Mouse (Mus musculus): ENCODE data around the gene Aen.

Gene Aen

GRCm38 (mm10) chr7:78942544-78942943, 46.9 kb downstream of the Aen start:
- no peak for DNase-seq

- no peak for DNase-seq
These were observed 58.4 kb downstream of the Aen start for GRCm38 (mm10) chr7:78953886-78954572.

GRCm38 (mm10) chr7:78954619-78955018, 59.0 kb downstream of the Aen start:
- DNase-seq = peak in 1 of 2 experiments; percentile 22

GRCm38 (mm10) chr7:78955086-78955485, 59.4 kb downstream of the Aen start:
- DNase-seq = peak; percentile 62 to 73

- DNase-seq = peak; percentile 74 to 88
These were observed 62.9 kb downstream of the Aen start for GRCm38 (mm10) chr7:78958499-78959073.

All from cerebellum, postnatal 14 days (tissue).